Comparison of ENCODE assay signal across 27 mouse cellular contexts in genomic region chr7:109633404-109634085, GRCm38 (mm10).
A peak's percentile ranks its signal among the peaks of the same experiment; 100 is the strongest.
DNase-seq lines count a peak whose midpoint lies in the region; ATAC-seq and TF ChIP-seq lines count a peak whose summit lies in the region.
"Had no signal": no experiment of that assay in that cellular context is flagged by ENCODE, and none has a peak within 500 bp of the region (broad histone marks: within the 10 kb centered on the region; RNA-seq: fewer than 3 reads in every experiment).

No protein-coding gene starts in this region.

- H3K4me2 ChIP-seq in embryonic facial prominence, embryonic 12.5 days (replicated peaks): no peak overlapping the region
- H3K4me2 ChIP-seq in intestine, postnatal 0 days (replicated peaks; ENCODE audit: low read depth): peak overlapping the region; percentile 43
- H3K4me2 ChIP-seq: limb, embryonic 12.5 days; neural tube, embryonic 15.5 days had no signal

- no peak for DNase-seq in testis, postnatal 10 days (ENCODE audit: low spot score)
- DNase-seq in lung, postnatal 10 days: no peak
- no peak for DNase-seq in right cerebral cortex, adult 18-20 months
- no peak for DNase-seq in layer of hippocampus, adult 9-11 months
- DNase-seq: adrenal gland, adult 2 months; adrenal gland, postnatal 36 days; cerebellum, adult 18-20 months; cerebellum, postnatal 14 days; gastrocnemius, postnatal 25 days; heart, adult 18-20 months; heart, postnatal 14 days; kidney, adult 11 months; kidney, postnatal 14 days; lung, postnatal 4 days; midbrain, embryonic 14.5 days; right cerebral cortex, postnatal 4 days had no signal

- H3K27ac ChIP-seq in testis, adult 2 months (ENCODE audit: control insufficient read depth, insufficient read depth, low read depth, low read length): peak overlapping the region; percentile 23; the same call in 1 of the 2 replicates
- no peak overlapping the region for H3K27ac ChIP-seq in embryonic facial prominence, embryonic 12.5 days
- H3K27ac ChIP-seq in intestine, postnatal 0 days (ENCODE audit: low read depth, low read length): peak overlapping the region; percentile 54
- H3K27ac ChIP-seq: hindbrain, embryonic 10.5 days; left cerebral cortex, adult 2 months; limb, embryonic 12.5 days; neural tube, embryonic 15.5 days had no signal

- TF ChIP-seq POLR2A in testis, adult 2 months (IDR thresholded peaks at IDR 0.05; ENCODE audit: control insufficient read depth, low read depth, low read length): no peak

- no peaks in the 10 kb centered on the region for H3K9me3 ChIP-seq in embryonic facial prominence, embryonic 12.5 days
- no peaks in the 10 kb centered on the region for H3K9me3 ChIP-seq in intestine, postnatal 0 days (ENCODE audit: control insufficient read depth)
- H3K9me3 ChIP-seq: hindbrain, embryonic 10.5 days; limb, embryonic 12.5 days; megakaryocyte, embryonic 14.5 days; neural tube, embryonic 15.5 days had no signal

- H3K36me3 ChIP-seq in testis, adult 2 months (ENCODE audit: control insufficient read depth, insufficient read depth, low read length): no peaks in the 10 kb centered on the region
- H3K36me3 ChIP-seq in embryonic facial prominence, embryonic 12.5 days: no peaks in the 10 kb centered on the region
- H3K36me3 ChIP-seq in intestine, postnatal 0 days (ENCODE audit: control insufficient read depth, insufficient read depth): no peaks in the 10 kb centered on the region
- H3K36me3 ChIP-seq: hindbrain, embryonic 10.5 days; limb, embryonic 12.5 days; neural tube, embryonic 15.5 days had no signal

- no peak overlapping the region for H3K4me3 ChIP-seq in testis, adult 2 months (ENCODE audit: control insufficient read depth, low read depth, low read length)
- H3K4me3 ChIP-seq in embryonic facial prominence, embryonic 12.5 days: no peak overlapping the region
- H3K4me3 ChIP-seq in intestine, postnatal 0 days (ENCODE audit: low read depth, low read length): no peak overlapping the region
- H3K4me3 ChIP-seq: hindbrain, embryonic 10.5 days; left cerebral cortex, adult 2 months; limb, embryonic 12.5 days; megakaryocyte, embryonic 14.5 days; neural tube, embryonic 15.5 days had no signal

- WGBS in embryonic facial prominence, embryonic 12.5 days: 48% methylated on average over 15 of the region's 15 CpGs
- 40% methylated on average over 15 of the region's 15 CpGs for WGBS in intestine, postnatal 0 days

- no peaks in the 10 kb centered on the region for H3K27me3 ChIP-seq in testis, adult 2 months (ENCODE audit: control insufficient read depth, insufficient read depth, low read length)
- H3K27me3 ChIP-seq in embryonic facial prominence, embryonic 12.5 days: no peaks in the 10 kb centered on the region
- H3K27me3 ChIP-seq in intestine, postnatal 0 days (replicated peaks; ENCODE audit: control insufficient read depth, insufficient read depth, low read length): no peaks in the 10 kb centered on the region
- H3K27me3 ChIP-seq: limb, embryonic 12.5 days; neural tube, embryonic 15.5 days had no signal

- no peak for TF ChIP-seq CTCF in testis, adult 2 months (IDR thresholded peaks at IDR 0.05; ENCODE audit: control insufficient read depth, insufficient read depth, insufficient replicate concordance, low read depth, low read length)
- no peak for TF ChIP-seq CTCF in intestine, postnatal 0 days (IDR thresholded peaks at IDR 0.05; ENCODE audit: low read depth)

- H3K4me1 ChIP-seq in testis, adult 2 months (ENCODE audit: control insufficient read depth, insufficient read depth, low read length): no peaks in the 10 kb centered on the region
- H3K4me1 ChIP-seq in embryonic facial prominence, embryonic 12.5 days: peaks cover 11% of the 10 kb centered on the region; the same call in 1 of the 2 replicates
- peaks cover 15% of the 10 kb centered on the region; the same call in 1 of the 2 replicates for H3K4me1 ChIP-seq in intestine, postnatal 0 days (replicated peaks; ENCODE audit: control insufficient read depth, insufficient read depth, low read length)
- H3K4me1 ChIP-seq: neural tube, embryonic 15.5 days had no signal

- no peak overlapping the region for H3K9ac ChIP-seq in embryonic facial prominence, embryonic 12.5 days
- no peak overlapping the region for H3K9ac ChIP-seq in intestine, postnatal 0 days (ENCODE audit: low read depth, low read length)
- H3K9ac ChIP-seq: limb, embryonic 12.5 days; neural tube, embryonic 15.5 days had no signal

- 0 out of 2 replicates have a peak, but pooled peaks have one; percentile 37 for ATAC-seq in embryonic facial prominence, embryonic 12.5 days (ENCODE audit: insufficient number of reproducible peaks, insufficient read depth, low FRiP score, low TSS enrichment)
- peak; percentile 81 for ATAC-seq in intestine, postnatal 0 days
- ATAC-seq: CD4-positive, CD25-positive, alpha-beta regulatory T cell, adult 4 months; forebrain, embryonic 14.5 days; hindbrain, embryonic 16.5 days had no signal
